Mouse (Mus musculus): ENCODE data around the gene Rgs6.

Gene Rgs6

GRCm38 (mm10) chr12:82762046-82762445 is 174.0 kb downstream of the Rgs6 start:
- DNase-seq (ENCODE audit: low spot score), result no peak

GRCm38 (mm10) chr12:82768726-82769125 is 180.6 kb downstream of the Rgs6 start:
- no peak for DNase-seq (ENCODE audit: low spot score)

- DNase-seq (ENCODE audit: low spot score), result no peak
Measured at GRCm38 (mm10) chr12:82772215-82772614, 184.1 kb downstream of the Rgs6 start.

GRCm38 (mm10) chr12:82774576-82774975 is 186.5 kb downstream of the Rgs6 start:
- no peak for DNase-seq (ENCODE audit: low spot score)

GRCm38 (mm10) chr12:82776686-82777085 is 188.6 kb downstream of the Rgs6 start:
- no peak for DNase-seq (ENCODE audit: low spot score)

- no peak for DNase-seq (ENCODE audit: low spot score)
Measured at GRCm38 (mm10) chr12:82780936-82781335, 192.8 kb downstream of the Rgs6 start.

GRCm38 (mm10) chr12:82781414-82781813 is 193.3 kb downstream of the Rgs6 start:
- no peak for DNase-seq (ENCODE audit: low spot score)

GRCm38 (mm10) chr12:82792122-82792521 is 204.0 kb downstream of the Rgs6 start:
- DNase-seq (ENCODE audit: low spot score), result no peak

GRCm38 (mm10) chr12:82799892-82800291 is 211.8 kb downstream of the Rgs6 start:
- no peak for DNase-seq (ENCODE audit: low spot score)

- DNase-seq (ENCODE audit: low spot score), result no peak
Measured at GRCm38 (mm10) chr12:82801736-82802135, 213.6 kb downstream of the Rgs6 start.

- DNase-seq (ENCODE audit: low spot score), result no peak
Measured at GRCm38 (mm10) chr12:82802711-82803110, 214.6 kb downstream of the Rgs6 start.

- DNase-seq (ENCODE audit: low spot score), result no peak
Measured at GRCm38 (mm10) chr12:82805167-82805566, 217.1 kb downstream of the Rgs6 start.

- DNase-seq (ENCODE audit: low spot score), result no peak
Measured at GRCm38 (mm10) chr12:82810631-82811030, 222.5 kb downstream of the Rgs6 start.

GRCm38 (mm10) chr12:82815982-82816381 is 227.9 kb downstream of the Rgs6 start:
- DNase-seq (ENCODE audit: low spot score), result no peak

GRCm38 (mm10) chr12:82819328-82819727 is 231.2 kb downstream of the Rgs6 start:
- no peak for DNase-seq (ENCODE audit: low spot score)

- no peak for DNase-seq (ENCODE audit: low spot score)
Measured at GRCm38 (mm10) chr12:82819991-82820390, 231.9 kb downstream of the Rgs6 start.

- no peak for DNase-seq (ENCODE audit: low spot score)
Measured at GRCm38 (mm10) chr12:82822821-82823620, 234.9 kb downstream of the Rgs6 start.

- DNase-seq (ENCODE audit: low spot score), result no peak
Measured at GRCm38 (mm10) chr12:82830333-82830732, 242.2 kb downstream of the Rgs6 start.

GRCm38 (mm10) chr12:82838544-82838943 is 250.5 kb downstream of the Rgs6 start:
- DNase-seq (ENCODE audit: low spot score), result no peak

- DNase-seq (ENCODE audit: low spot score), result no peak
Measured at GRCm38 (mm10) chr12:82841566-82841965, 253.5 kb downstream of the Rgs6 start.

GRCm38 (mm10) chr12:82848304-82848872 is 260.3 kb downstream of the Rgs6 start:
- no peak for DNase-seq (ENCODE audit: low spot score)

- DNase-seq (ENCODE audit: low spot score), result no peak
Measured at GRCm38 (mm10) chr12:82854902-82855301, 266.8 kb downstream of the Rgs6 start.

- no peak for DNase-seq (ENCODE audit: low spot score)
Measured at GRCm38 (mm10) chr12:82855333-82856107, 267.4 kb downstream of the Rgs6 start.
